Mouse (Mus musculus): ENCODE measurements around the gene Qrich1. TPM values are rescaled to one million over a fixed set of nuclear protein-coding genes. Genes with fewer than 3 reads are reported as not detected.

The Qrich1 gene
- polyA plus RNA-seq, 1 experiment from 2014 or later = 170 TPM

MicroRNAs encoded within 50 kb of the gene (microRNA counts, 519-probe panel; counts per million panel counts)
- microRNA mmu-miR-191 (5,190 counts per million, percentile 70 among the panel's probes with 10 or more counts), microRNA mmu-miR-425 (4,520 counts per million, percentile 56 among the panel's probes with 10 or more counts)

Small RNAs within 50 kb of the gene (microRNA-seq; reads per million reads assigned to microRNA genes)
- not detected for gene Gm24083
- not detected for gene Mir191
- gene Mir425 = 2,837 reads per million, percentile 85 among the genes with 10 or more reads in this experiment

Other genes with a start within 250 kb of the Qrich1 start
- gene Nicn1, start 226.4 kb upstream of the Qrich1 start, polyA plus RNA-seq (2016; fragmentation: Nextera tagmentation; extraction: Ambion mirVana) = 65.0 and 69.8 TPM in 2 replicates
- gene Amt, start 220.0 kb upstream of the Qrich1 start, polyA plus RNA-seq (2016; fragmentation: Nextera tagmentation; extraction: Ambion mirVana) = 17.7 and 22.4 TPM in 2 replicates
- gene Rhoa, start 210.7 kb upstream of the Qrich1 start, polyA plus RNA-seq (2016; fragmentation: Nextera tagmentation; extraction: Ambion mirVana) = 331 and 341 TPM in 2 replicates
- gene Tcta, start 210.6 kb upstream of the Qrich1 start, polyA plus RNA-seq (2016; fragmentation: Nextera tagmentation; extraction: Ambion mirVana) = 30.5 and 30.7 TPM in 2 replicates
- 574 and 659 TPM in 2 replicates for gene Gpx1, start 177.9 kb upstream of the Qrich1 start, polyA plus RNA-seq (2016; fragmentation: Nextera tagmentation; extraction: Ambion mirVana)
- 137 and 144 TPM in 2 replicates for gene Usp4, start 169.0 kb upstream of the Qrich1 start, polyA plus RNA-seq (2016; fragmentation: Nextera tagmentation; extraction: Ambion mirVana)
- 1.8 and 1.9 TPM in 2 replicates for gene 1700102P08Rik, start 124.0 kb upstream of the Qrich1 start, polyA plus RNA-seq (2016; fragmentation: Nextera tagmentation; extraction: Ambion mirVana)
- 1.1 and 1.4 TPM in 2 replicates for gene Ccdc36, start 88.3 kb upstream of the Qrich1 start, polyA plus RNA-seq (2016; fragmentation: Nextera tagmentation; extraction: Ambion mirVana)
- not detected in 2 replicates for gene BC048562, start 80.3 kb upstream of the Qrich1 start, polyA plus RNA-seq (2016; fragmentation: Nextera tagmentation; extraction: Ambion mirVana)
- gene Ccdc71, start 56.3 kb upstream of the Qrich1 start, polyA plus RNA-seq (2016; fragmentation: Nextera tagmentation; extraction: Ambion mirVana) = 44.1 and 49.0 TPM in 2 replicates
- gene Klhdc8b, start 55.2 kb upstream of the Qrich1 start, polyA plus RNA-seq (2016; fragmentation: Nextera tagmentation; extraction: Ambion mirVana) = 67.6 and 70.0 TPM in 2 replicates
- 37.9 and 39.5 TPM in 2 replicates for gene Lamb2, start 37.1 kb upstream of the Qrich1 start, polyA plus RNA-seq (2016; fragmentation: Nextera tagmentation; extraction: Ambion mirVana)
- 101 and 103 TPM in 2 replicates for gene Usp19, start 26.2 kb upstream of the Qrich1 start, polyA plus RNA-seq (2016; fragmentation: Nextera tagmentation; extraction: Ambion mirVana)
- gene Qars, start 9.1 kb upstream of the Qrich1 start, polyA plus RNA-seq (2016; fragmentation: Nextera tagmentation; extraction: Ambion mirVana) = 85.7 and 91.4 TPM in 2 replicates
- gene Impdh2, start 43.5 kb downstream of the Qrich1 start, polyA plus RNA-seq (2016; fragmentation: Nextera tagmentation; extraction: Ambion mirVana) = 149 and 159 TPM in 2 replicates
- gene Ndufaf3, start 50.6 kb downstream of the Qrich1 start, polyA plus RNA-seq (2016; fragmentation: Nextera tagmentation; extraction: Ambion mirVana) = 54.5 and 58.3 TPM in 2 replicates
- 225 and 235 TPM in 2 replicates for gene Dalrd3, start 53.1 kb downstream of the Qrich1 start, polyA plus RNA-seq (2016; fragmentation: Nextera tagmentation; extraction: Ambion mirVana)
- gene Wdr6, start 61.9 kb downstream of the Qrich1 start, polyA plus RNA-seq (2016; fragmentation: Nextera tagmentation; extraction: Ambion mirVana) = 254 and 285 TPM in 2 replicates
- 16.2 and 18.4 TPM in 2 replicates for gene P4htm, start 80.9 kb downstream of the Qrich1 start, polyA plus RNA-seq (2016; fragmentation: Nextera tagmentation; extraction: Ambion mirVana)
- gene Arih2, start 132.6 kb downstream of the Qrich1 start, polyA plus RNA-seq (2016; fragmentation: Nextera tagmentation; extraction: Ambion mirVana) = 56.4 and 57.9 TPM in 2 replicates
- gene Slc25a20, start 145.3 kb downstream of the Qrich1 start, polyA plus RNA-seq (2016; fragmentation: Nextera tagmentation; extraction: Ambion mirVana) = 35.4 and 37.0 TPM in 2 replicates
- 55.8 and 56.9 TPM in 2 replicates for gene Prkar2a, start 172.5 kb downstream of the Qrich1 start, polyA plus RNA-seq (2016; fragmentation: Nextera tagmentation; extraction: Ambion mirVana)